16 mouse cellular contexts compared by ENCODE assay signal in the genomic region with DNA sequence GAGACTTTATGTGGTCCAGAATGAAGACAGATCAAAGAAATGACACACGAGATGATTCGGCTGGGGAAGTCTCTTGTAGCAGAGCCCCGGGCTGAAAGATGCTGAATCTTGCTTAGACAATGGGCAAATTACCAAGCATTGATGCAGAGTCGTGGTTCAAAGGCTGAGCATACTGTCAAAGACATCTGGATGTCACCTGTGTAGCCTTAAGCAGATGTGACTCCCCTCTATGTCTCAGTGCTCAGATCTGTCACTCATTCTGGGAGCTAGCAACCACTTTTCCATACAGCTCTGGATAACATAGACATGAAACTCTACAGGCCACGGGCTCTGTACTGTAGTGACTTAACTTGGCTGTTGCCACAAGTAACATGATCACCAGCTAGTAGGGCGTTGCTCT.
"Had no signal": no experiment of that assay in that cellular context is flagged by ENCODE, and none has a peak within 500 bp of the region (broad histone marks: within the 10 kb centered on the region; RNA-seq: fewer than 3 reads in every experiment).

No protein-coding gene starts in this region.

- H3K9ac ChIP-seq: limb, embryonic 13.5 days; liver, embryonic 12.5 days; liver, embryonic 15.5 days; lung, embryonic 15.5 days; neural tube, embryonic 12.5 days; neural tube, embryonic 15.5 days had no signal

- H3K27me3 ChIP-seq: limb, embryonic 13.5 days; liver, embryonic 12.5 days; liver, embryonic 15.5 days; lung, embryonic 15.5 days; megakaryocyte, embryonic 14.5 days; neural tube, embryonic 12.5 days; neural tube, embryonic 15.5 days had no signal

- H3K27ac ChIP-seq: limb, embryonic 10.5 days; limb, embryonic 13.5 days; liver, embryonic 12.5 days; liver, embryonic 15.5 days; lung, embryonic 15.5 days; neural tube, embryonic 12.5 days; neural tube, embryonic 15.5 days had no signal

- ATAC-seq: inflammation-experienced regulatory T-cells, adult 6 months; liver, embryonic 12.5 days had no signal

- H3K36me3 ChIP-seq: limb, embryonic 10.5 days; limb, embryonic 13.5 days; liver, embryonic 12.5 days; liver, embryonic 15.5 days; lung, embryonic 15.5 days; neural tube, embryonic 12.5 days; neural tube, embryonic 15.5 days had no signal

- H3K4me3 ChIP-seq: limb, embryonic 10.5 days; limb, embryonic 13.5 days; liver, embryonic 12.5 days; liver, embryonic 15.5 days; lung, embryonic 15.5 days; megakaryocyte, embryonic 14.5 days; neural tube, embryonic 12.5 days; neural tube, embryonic 15.5 days had no signal

- H3K4me2 ChIP-seq: limb, embryonic 13.5 days; liver, embryonic 12.5 days; liver, embryonic 15.5 days; lung, embryonic 15.5 days; neural tube, embryonic 12.5 days; neural tube, embryonic 15.5 days had no signal

- DNase-seq: kidney, postnatal 10 days; liver; lung, adult 18-20 months; lung, postnatal 10 days; lung, postnatal 36 days; thymus, adult 18-20 months; thymus, postnatal 36 days had no signal

- H3K4me1 ChIP-seq: limb, embryonic 10.5 days; limb, embryonic 13.5 days; liver, embryonic 12.5 days; liver, embryonic 15.5 days; lung, embryonic 15.5 days; megakaryocyte, embryonic 14.5 days; neural tube, embryonic 12.5 days; neural tube, embryonic 15.5 days had no signal

- H3K9me3 ChIP-seq: limb, embryonic 10.5 days; limb, embryonic 13.5 days; liver, embryonic 12.5 days; liver, embryonic 15.5 days; lung, embryonic 15.5 days; megakaryocyte, embryonic 14.5 days; neural tube, embryonic 12.5 days; neural tube, embryonic 15.5 days had no signal
